Mouse (Mus musculus): ENCODE measurements around the gene 9030612E09Rik.

DNA sequence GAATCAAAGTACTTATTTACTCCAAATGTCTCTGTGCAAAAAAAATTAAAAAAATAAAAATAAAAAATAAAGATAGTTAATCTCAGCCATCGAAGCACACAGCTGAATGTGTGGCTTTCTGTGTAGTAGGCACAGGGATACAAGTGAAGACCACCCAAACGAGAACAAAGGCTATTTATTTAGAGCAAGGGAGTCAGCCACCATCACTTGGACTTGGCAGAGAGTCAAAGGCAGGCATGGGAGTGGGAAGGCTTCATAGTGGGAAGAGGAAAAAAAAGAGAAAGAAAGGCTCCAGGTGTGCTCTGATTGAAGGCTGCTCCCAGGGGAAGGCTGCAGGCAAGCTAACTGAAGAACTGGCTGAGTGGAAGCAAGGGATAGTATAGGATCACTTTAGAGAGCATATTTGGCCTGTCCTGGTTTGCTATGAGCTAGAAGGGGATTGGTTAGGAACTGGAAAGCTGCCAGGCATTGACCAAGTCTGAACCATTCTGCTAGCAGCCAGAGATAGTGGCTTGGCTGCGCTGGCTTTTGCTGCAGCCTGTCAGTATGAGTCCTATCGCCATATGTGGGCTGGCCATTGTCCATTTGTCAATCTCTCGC is 5.9 kb downstream of the 9030612E09Rik start:
- TF ChIP-seq TCF12 (IDR thresholded peaks at IDR 0.05; ENCODE audit: insufficient read depth, poor library complexity, severe bottlenecking): no peak
- no peak for TF ChIP-seq E2F4 (IDR thresholded peaks at IDR 0.05; ENCODE audit: insufficient read depth)
- no peak for TF ChIP-seq MAX (IDR thresholded peaks at IDR 0.05; ENCODE audit: low read depth)
- no peak for TF ChIP-seq POLR2A (IDR thresholded peaks at IDR 0.05; ENCODE audit: insufficient read length, low read depth)
- TF ChIP-seq SRF (IDR thresholded peaks at IDR 0.05; ENCODE audit: control insufficient read depth, insufficient read length, low read depth): no peak
- no peak for TF ChIP-seq USF1 (IDR thresholded peaks at IDR 0.05; ENCODE audit: low read depth)
- no peak for TF ChIP-seq POLR2AphosphoS2 (IDR thresholded peaks at IDR 0.05; ENCODE audit: insufficient read length, low read depth)
- no peak for TF ChIP-seq CEBPB (IDR thresholded peaks at IDR 0.05; ENCODE audit: insufficient read depth, poor library complexity, severe bottlenecking)
- no peak for TF ChIP-seq MYOD1 (IDR thresholded peaks at IDR 0.05; ENCODE audit: control insufficient read depth in 1 of 3, insufficient read length in 2 of 3, low read depth in 2 of 3)

Measured in myocyte (in vitro differentiated cells).